Comparison of ENCODE assay signal across 26 mouse cellular contexts in genomic region chr13:39351606-39352005, GRCm38 (mm10).
A peak's percentile ranks its signal among the peaks of the same experiment; 100 is the strongest.
DNase-seq lines count a peak whose midpoint lies in the region; ATAC-seq and TF ChIP-seq lines count a peak whose summit lies in the region.
"Had no signal": no experiment of that assay in that cellular context is flagged by ENCODE, and none has a peak within 500 bp of the region (broad histone marks: within the 10 kb centered on the region; RNA-seq: fewer than 3 reads in every experiment).

No protein-coding gene starts in this region.

- no peaks in the 10 kb centered on the region for H3K4me1 ChIP-seq in intestine, postnatal 0 days (replicated peaks; ENCODE audit: control insufficient read depth, insufficient read depth, low read length)
- H3K4me1 ChIP-seq: heart, embryonic 10.5 days; heart, embryonic 13.5 days had no signal

- peak; percentile 41 for DNase-seq in cerebellum, adult 11-12 months
- DNase-seq in cerebellum, adult 8-10 months = peak; percentile 24
- DNase-seq in cerebellum, postnatal 10 days = peak; percentile 53 to 63
- peak; percentile 16 to 23 for DNase-seq in cerebellum, postnatal 36 days
- DNase-seq in left cerebral cortex, adult 18-20 months (ENCODE audit: low spot score in 2 of 2) = no peak
- DNase-seq in urinary bladder, postnatal 4 days (ENCODE audit: low spot score in 2 of 2) = no peak
- DNase-seq: adrenal gland, postnatal 14 days; B cell, adult 2 months; gastrocnemius, postnatal 10 days; gastrocnemius, postnatal 36 days; heart, adult 2 months; heart, postnatal 14 days; heart, postnatal 4 days; kidney, adult 2 months had no signal

- 52% methylated on average over 2 of the region's 2 CpGs for WGBS in intestine, postnatal 0 days

- ATAC-seq in cerebellum, adult (ENCODE audit: insufficient number of reproducible peaks, low FRiP score, low TSS enrichment) = no peak
- ATAC-seq in intestine, postnatal 0 days = no peak
- ATAC-seq: forebrain, embryonic 14.5 days; inflammation-experienced regulatory T-cells, adult 6 months; intestine, embryonic 16.5 days; Patski had no signal

- H3K36me3 ChIP-seq in intestine, postnatal 0 days (ENCODE audit: control insufficient read depth, insufficient read depth) = no peaks in the 10 kb centered on the region
- H3K36me3 ChIP-seq: G1E; heart, embryonic 10.5 days; heart, embryonic 13.5 days had no signal

- H3K27me3 ChIP-seq in intestine, postnatal 0 days (replicated peaks; ENCODE audit: control insufficient read depth, insufficient read depth, low read length) = no peaks in the 10 kb centered on the region
- H3K27me3 ChIP-seq: CH12.LX; heart, embryonic 13.5 days had no signal

- no peak overlapping the region for H3K9ac ChIP-seq in intestine, postnatal 0 days (ENCODE audit: low read depth, low read length)
- H3K9ac ChIP-seq: heart, embryonic 13.5 days; hindbrain, embryonic 14.5 days had no signal

- no peak overlapping the region for H3K4me3 ChIP-seq in intestine, postnatal 0 days (ENCODE audit: low read depth, low read length)
- H3K4me3 ChIP-seq: heart, adult 2 months; heart, embryonic 10.5 days; heart, embryonic 13.5 days had no signal

- no peak for TF ChIP-seq CTCF in intestine, postnatal 0 days (IDR thresholded peaks at IDR 0.05; ENCODE audit: low read depth)

- H3K9me3 ChIP-seq in intestine, postnatal 0 days (ENCODE audit: control insufficient read depth) = no peaks in the 10 kb centered on the region
- H3K9me3 ChIP-seq: heart, embryonic 10.5 days; heart, embryonic 13.5 days had no signal

- H3K4me2 ChIP-seq in intestine, postnatal 0 days (replicated peaks; ENCODE audit: low read depth) = no peak overlapping the region
- H3K4me2 ChIP-seq: heart, embryonic 13.5 days; hindbrain, embryonic 14.5 days had no signal

- no peak overlapping the region for H3K27ac ChIP-seq in intestine, postnatal 0 days (ENCODE audit: low read depth, low read length)
- H3K27ac ChIP-seq: heart, adult 2 months; heart, embryonic 10.5 days; heart, embryonic 13.5 days; hindbrain, embryonic 14.5 days; hindbrain, postnatal 0 days had no signal

Comparison
In these comparisons a context has a peak if more than half of its experiments do, and no peak if none do; other contexts are left out.
1. DNase-seq: peak in cerebellum, adult 11-12 months (single experiment), cerebellum, adult 8-10 months (single experiment), cerebellum, postnatal 10 days (2 of 2) and cerebellum, postnatal 36 days (2 of 2); none in left cerebral cortex, adult 18-20 months (0 of 2) and urinary bladder, postnatal 4 days (0 of 2).